Mouse (Mus musculus): Measurements from ENCODE around the gene Ddi2. TPM values are rescaled to one million over a fixed set of nuclear protein-coding genes. Genes with fewer than 3 reads are reported as not detected.

Ddi2 gene
- total RNA-seq, 2 experiments from 2014 or later, result 29.8 to 35.1 TPM

DNA sequence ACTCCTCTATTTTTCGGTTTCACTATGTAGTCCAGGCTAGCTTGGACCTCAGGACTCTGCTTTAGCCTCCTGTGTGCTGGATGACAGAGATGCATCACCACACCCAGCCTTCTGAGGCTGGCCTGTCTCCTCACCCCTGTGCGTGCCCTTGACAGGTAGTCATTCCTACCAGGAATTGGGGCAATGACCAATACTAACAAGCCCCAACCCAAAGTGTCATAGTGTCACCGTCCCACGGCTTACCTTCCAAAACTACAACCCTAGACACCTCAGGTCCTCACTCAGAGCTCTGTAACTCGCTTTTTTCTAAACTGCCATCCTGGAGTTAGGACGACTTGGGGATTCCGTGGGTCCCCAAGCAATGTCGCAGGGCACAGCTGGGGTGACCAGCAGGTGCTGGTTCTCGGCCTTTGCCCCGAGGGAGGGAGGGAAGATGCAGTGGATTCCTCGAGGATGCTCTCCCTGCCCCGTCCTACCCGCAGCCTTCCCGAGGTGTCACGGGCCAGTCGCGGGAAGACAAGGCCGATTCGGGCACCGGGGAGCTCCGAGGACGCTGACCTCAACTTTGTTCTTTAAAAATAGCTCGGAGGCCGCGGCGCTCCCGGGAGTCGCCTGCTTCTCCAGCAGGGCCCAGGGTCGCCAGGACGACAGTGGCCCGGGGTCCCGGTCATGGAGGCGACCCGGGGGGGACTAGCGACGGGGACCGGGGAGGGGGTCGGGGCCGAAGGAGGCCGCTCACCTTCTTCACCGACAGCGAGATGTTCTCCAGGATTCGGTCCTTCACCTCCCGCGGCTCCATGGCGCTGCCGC lies 59.9 kb downstream of the Ddi2 start:
- ATAC-seq (replicated peaks; ENCODE audit: low FRiP score, poor library complexity, severe bottlenecking), result peak; percentile 47

- no peak for ATAC-seq (replicated peaks; ENCODE audit: low FRiP score, poor library complexity, severe bottlenecking)
These were observed 62.3 kb downstream of the Ddi2 start for GRCm38 (mm10) chr4:141660884-141661283.

DNA sequence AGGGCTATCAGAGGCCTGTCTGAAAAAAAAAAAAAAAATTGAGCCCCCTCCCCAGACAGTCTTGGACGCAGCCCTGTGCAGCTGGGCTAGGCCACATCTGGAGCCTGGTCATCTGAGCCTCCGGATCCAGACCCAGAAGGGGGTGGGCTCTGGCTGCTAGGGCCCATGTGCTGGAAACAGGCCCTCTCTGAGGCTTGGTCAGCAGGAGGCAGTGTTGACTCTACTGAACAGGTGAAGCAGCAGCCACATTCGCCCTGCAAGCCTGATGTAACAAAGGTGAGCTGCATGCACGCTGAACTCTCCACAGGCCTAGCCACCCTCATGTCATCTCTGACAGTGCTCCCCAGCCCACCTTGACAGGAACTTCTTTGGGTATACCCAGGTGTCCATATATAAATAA lies 63.5 kb downstream of the Ddi2 start:
- no peak for ATAC-seq (replicated peaks; ENCODE audit: low FRiP score, poor library complexity, severe bottlenecking)

- ATAC-seq (replicated peaks; ENCODE audit: low FRiP score, poor library complexity, severe bottlenecking), result no peak
These were observed 64.3 kb downstream of the Ddi2 start for GRCm38 (mm10) chr4:141658846-141659484.

- ATAC-seq (replicated peaks; ENCODE audit: low FRiP score, poor library complexity, severe bottlenecking), result no peak
These were observed 66.3 kb downstream of the Ddi2 start for GRCm38 (mm10) chr4:141656932-141657331.

DNA sequence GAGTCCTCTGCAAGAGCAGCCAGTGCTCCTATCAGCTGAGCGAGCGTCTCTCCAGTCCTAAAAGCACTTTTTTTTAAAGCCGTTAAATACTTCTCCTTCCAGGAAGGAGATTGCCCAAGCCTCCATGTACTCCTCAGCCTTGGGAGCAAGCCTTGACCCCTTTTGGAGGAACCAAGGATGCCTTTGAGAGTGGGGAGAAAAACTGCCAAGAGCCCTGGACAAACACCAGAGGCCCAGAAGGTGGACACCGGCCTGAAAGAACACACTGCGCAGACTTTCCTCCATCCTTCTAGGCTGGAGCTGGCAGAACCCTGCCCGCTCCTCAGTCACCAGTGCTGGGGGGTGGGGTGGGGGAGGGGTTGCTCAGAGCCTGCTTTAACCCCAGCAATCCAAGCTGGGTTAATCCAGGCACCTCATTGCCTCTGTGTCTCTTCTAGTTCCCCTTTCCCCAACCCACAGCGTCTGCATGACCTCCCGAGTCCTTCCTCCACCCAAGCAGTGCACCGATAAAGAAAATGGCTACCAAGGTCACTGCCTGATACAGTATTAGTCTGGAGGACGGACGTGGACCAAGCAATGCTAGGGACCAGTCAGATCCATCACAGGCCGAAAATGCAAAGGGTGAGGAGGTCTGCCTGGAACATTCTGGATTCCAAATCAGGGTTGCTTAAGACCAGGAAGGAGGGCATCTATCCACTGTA lies 67.2 kb downstream of the Ddi2 start:
- no peak for ATAC-seq (replicated peaks; ENCODE audit: low FRiP score, poor library complexity, severe bottlenecking)

- no peak for ATAC-seq (replicated peaks; ENCODE audit: low FRiP score, poor library complexity, severe bottlenecking)
These were observed 68.7 kb downstream of the Ddi2 start for GRCm38 (mm10) chr4:141654509-141654908.

GRCm38 (mm10) chr4:141653813-141654212 lies 69.4 kb downstream of the Ddi2 start:
- ATAC-seq (replicated peaks; ENCODE audit: low FRiP score, poor library complexity, severe bottlenecking), result no peak

DNA sequence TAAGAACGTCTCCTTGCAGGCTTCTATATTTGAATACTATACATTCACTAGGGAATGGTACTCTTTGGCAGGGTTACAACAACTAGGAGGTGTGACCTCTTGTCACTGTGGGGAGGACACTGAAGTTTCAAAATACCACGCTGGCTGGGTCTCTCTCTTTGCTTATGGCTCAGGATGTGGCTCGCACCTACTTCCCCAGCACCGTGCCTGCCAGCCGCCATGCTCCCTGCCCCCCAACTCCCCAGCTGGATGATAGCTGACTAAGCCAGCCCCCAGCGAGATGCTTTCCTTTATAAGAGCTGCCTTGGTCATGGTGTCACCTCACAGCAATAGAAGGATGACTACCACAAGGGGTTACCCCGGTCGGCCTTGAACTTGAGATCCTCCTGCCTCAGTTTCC lies 70.2 kb downstream of the Ddi2 start:
- no peak for ATAC-seq (replicated peaks; ENCODE audit: low FRiP score, poor library complexity, severe bottlenecking)

- no peak for ATAC-seq (replicated peaks; ENCODE audit: low FRiP score, poor library complexity, severe bottlenecking)
These were observed 71.3 kb downstream of the Ddi2 start for GRCm38 (mm10) chr4:141651944-141652343.

- no peak for ATAC-seq (replicated peaks; ENCODE audit: low FRiP score, poor library complexity, severe bottlenecking)
These were observed 71.9 kb downstream of the Ddi2 start for GRCm38 (mm10) chr4:141651286-141651685.

- ATAC-seq (replicated peaks; ENCODE audit: low FRiP score, poor library complexity, severe bottlenecking), result no peak
These were observed 74.0 kb downstream of the Ddi2 start for GRCm38 (mm10) chr4:141649244-141649643.

- no peak for ATAC-seq (replicated peaks; ENCODE audit: low FRiP score, poor library complexity, severe bottlenecking)
These were observed 75.0 kb downstream of the Ddi2 start for GRCm38 (mm10) chr4:141648262-141648661.

DNA sequence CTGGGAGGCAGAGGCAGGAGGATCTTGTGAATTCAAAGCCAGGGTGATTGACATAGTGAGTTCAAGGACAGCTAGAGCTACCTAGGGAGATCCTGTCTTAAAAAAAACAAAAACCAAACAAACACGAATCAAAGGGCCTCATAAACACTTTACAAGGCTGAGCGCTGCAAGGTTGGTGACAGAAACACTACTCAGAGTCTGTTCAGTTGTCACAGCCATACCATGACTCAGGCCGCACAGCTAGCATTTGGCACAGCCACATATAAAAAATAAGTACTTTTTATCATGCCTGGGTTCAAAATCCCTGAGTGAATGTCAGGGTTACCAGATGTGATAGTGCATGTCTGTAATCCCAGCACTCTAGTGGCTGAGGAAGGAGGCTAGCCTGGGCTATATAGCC lies 76.0 kb downstream of the Ddi2 start:
- ATAC-seq (replicated peaks; ENCODE audit: low FRiP score, poor library complexity, severe bottlenecking), result no peak

DNA sequence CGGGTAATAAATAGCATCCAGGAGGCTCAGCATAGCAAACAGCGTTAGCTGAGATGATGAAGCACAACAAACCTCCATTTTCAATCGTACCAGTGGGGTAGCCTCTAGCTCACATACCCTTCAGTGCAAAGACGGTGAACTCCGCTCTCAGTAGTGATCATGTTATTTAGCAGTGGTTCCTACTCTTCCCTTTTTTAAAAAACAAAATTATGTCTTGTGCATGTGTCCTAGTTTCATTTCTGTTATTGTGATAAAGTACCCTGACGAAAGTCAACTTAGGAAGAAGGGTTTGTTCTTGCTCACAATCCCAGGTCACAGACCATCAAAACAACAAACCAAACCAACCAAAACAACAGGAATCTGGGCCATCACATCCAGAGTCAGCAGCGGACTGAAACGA lies 77.2 kb downstream of the Ddi2 start:
- ATAC-seq (replicated peaks; ENCODE audit: low FRiP score, poor library complexity, severe bottlenecking), result no peak

GRCm38 (mm10) chr4:141643118-141643855 lies 79.9 kb downstream of the Ddi2 start:
- no peak for ATAC-seq (replicated peaks; ENCODE audit: low FRiP score, poor library complexity, severe bottlenecking)

GRCm38 (mm10) chr4:141641961-141642811 lies 81.0 kb downstream of the Ddi2 start:
- 0 out of 2 replicates have a peak, but pooled peaks have one; percentile 21 for ATAC-seq (replicated peaks; ENCODE audit: low FRiP score, poor library complexity, severe bottlenecking)

- no peak for ATAC-seq (replicated peaks; ENCODE audit: low FRiP score, poor library complexity, severe bottlenecking)
These were observed 81.9 kb downstream of the Ddi2 start for GRCm38 (mm10) chr4:141641353-141641771.

DNA sequence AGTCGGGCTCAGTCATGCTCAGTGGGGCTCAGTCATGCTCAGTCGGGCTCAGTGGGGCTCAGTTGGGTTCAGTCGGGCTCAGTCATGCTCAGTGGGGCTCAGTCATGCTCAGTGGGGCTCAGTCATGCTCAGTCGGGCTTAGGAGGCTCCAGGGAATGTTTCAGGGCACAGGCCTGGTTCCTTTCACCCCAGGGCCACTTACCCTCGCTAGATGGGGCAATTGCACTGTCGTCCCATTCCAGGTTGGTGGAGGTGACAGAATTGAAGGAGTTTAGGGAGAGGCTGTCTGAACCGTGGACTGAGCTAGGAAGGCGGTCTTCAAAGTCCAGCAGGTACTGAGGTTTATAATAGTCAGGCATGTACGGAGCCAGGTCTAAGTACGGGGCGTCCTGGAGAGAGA lies 83.7 kb downstream of the Ddi2 start:
- no peak for ATAC-seq (replicated peaks; ENCODE audit: low FRiP score, poor library complexity, severe bottlenecking)
